Mouse (Mus musculus): ENCODE data around the gene Phlda2. TPM values are rescaled to one million over a fixed set of nuclear protein-coding genes. Genes with fewer than 3 reads are reported as not detected.

Gene Phlda2
- total and polyA plus RNA-seq, 3 experiments, result not detected

- Histone ChIP-seq H3K4me3 (replicated peaks in 1 of 3; ENCODE audit: low read depth in 2 of 3, low read length in 2 of 3, poor library complexity in 1 of 3) (no peak overlapping the region), H3K27me3 (replicated peaks) (no peaks in the 10 kb centered on the region), H3K4me1 (ENCODE audit: control insufficient read depth in 1 of 2, insufficient read depth in 2 of 2) (no peaks in the 10 kb centered on the region), H3K27ac (ENCODE audit: insufficient read depth, low read depth) (no peak overlapping the region), H3K9ac (ENCODE audit: insufficient read depth, low read depth) (no peak overlapping the region), H3K79me2 (replicated peaks; ENCODE audit: control insufficient read depth, extremely low read depth, insufficient read depth, poor library complexity, severe bottlenecking) (peaks cover 45% of the 10 kb centered on the region), H3K9me3 (replicated peaks; ENCODE audit: low read length) (no peaks in the 10 kb centered on the region), H3K36me3 (replicated peaks in 1 of 2; ENCODE audit: control insufficient read depth in 1 of 2, insufficient read depth in 1 of 2, low read length in 1 of 2) (peaks cover 84 to 96% of the 10 kb centered on the region in 2 experiments), H3K4me2 (ENCODE audit: insufficient read depth, low read depth, poor library complexity, severe bottlenecking) (no peak overlapping the region)
- DNase-seq (ENCODE audit: extremely low read depth), result no peak
- dilution Hi-C loops (cut with MboI; ENCODE audit: extremely low pct_ligation_motif_present, extremely low pct_unique_long_range_greater_than_20kb, low sequenced_read_pairs) (no loop called here), in situ Hi-C loops (cut with MboI; ENCODE audit: low pct_ligation_motif_present, low pct_unique_long_range_greater_than_20kb, low sequenced_read_pairs) (no loop called here)
- TF ChIP-seq MEF2A (IDR thresholded peaks at IDR 0.05; ENCODE audit: borderline replicate concordance, low read depth, low read length) (no peak), ZC3H11A (IDR thresholded peaks at IDR 0.05; ENCODE audit: low read depth, low read length) (no peak), RAD21 (IDR thresholded peaks at IDR 0.05; ENCODE audit: low read depth, low read length) (no peak), MAZ (IDR thresholded peaks at IDR 0.05; ENCODE audit: low read depth, low read length) (no peak), ELF1 (IDR thresholded peaks at IDR 0.05; ENCODE audit: low read depth, low read length) (no peak), KAT2A (IDR thresholded peaks at IDR 0.05; ENCODE audit: insufficient replicate concordance, low read length) (no peak), CHD1 (IDR thresholded peaks at IDR 0.05; ENCODE audit: low read depth, low read length) (no peak), ZNF384 (IDR thresholded peaks at IDR 0.05; ENCODE audit: low read depth, low read length) (no peak), CTCF (conservative IDR thresholded peaks at IDR 0.05 in 1 of 2, IDR thresholded peaks at IDR 0.05 in 1 of 2; ENCODE audit: low read depth in 2 of 2, low read length in 2 of 2) (no peak)
Measured at GRCm38 (mm10) chr7:143536251-143536650, 33.3 kb upstream of the Phlda2 start.

- Histone ChIP-seq H3K4me1 (ENCODE audit: control insufficient read depth in 1 of 2, insufficient read depth in 2 of 2) (no peaks in the 10 kb centered on the region), H3K4me2 (ENCODE audit: insufficient read depth, low read depth, poor library complexity, severe bottlenecking) (no peak overlapping the region), H3K9me3 (replicated peaks; ENCODE audit: low read length) (no peaks in the 10 kb centered on the region), H3K27me3 (replicated peaks) (no peaks in the 10 kb centered on the region), H3K9ac (ENCODE audit: insufficient read depth, low read depth) (no peak overlapping the region), H3K4me3 (replicated peaks in 1 of 3; ENCODE audit: low read depth in 2 of 3, low read length in 2 of 3, poor library complexity in 1 of 3) (no peak overlapping the region), H3K79me2 (replicated peaks; ENCODE audit: control insufficient read depth, extremely low read depth, insufficient read depth, poor library complexity, severe bottlenecking) (peaks cover 22% of the 10 kb centered on the region), H3K27ac (ENCODE audit: insufficient read depth, low read depth) (no peak overlapping the region), H3K36me3 (replicated peaks in 1 of 2; ENCODE audit: control insufficient read depth in 1 of 2, insufficient read depth in 1 of 2, low read length in 1 of 2) (peaks cover 90 to 99% of the 10 kb centered on the region in 2 experiments)
- TF ChIP-seq RCOR1 (conservative IDR thresholded peaks at IDR 0.05; ENCODE audit: low read depth, low read length) (no peak), ETS1 (conservative IDR thresholded peaks at IDR 0.05; ENCODE audit: low read depth, low read length) (no peak), MEF2A (IDR thresholded peaks at IDR 0.05; ENCODE audit: borderline replicate concordance, low read depth, low read length) (no peak), PAX5 (IDR thresholded peaks at IDR 0.05; ENCODE audit: low read length) (no peak), JUND (conservative IDR thresholded peaks at IDR 0.05; ENCODE audit: low read depth, low read length) (no peak), NELFE (IDR thresholded peaks at IDR 0.05; ENCODE audit: low read depth, low read length) (no peak), USF2 (conservative IDR thresholded peaks at IDR 0.05; ENCODE audit: low read depth, low read length) (no peak), ZMIZ1 (IDR thresholded peaks at IDR 0.05; ENCODE audit: low read depth, low read length) (no peak)
- DNase-seq (ENCODE audit: extremely low read depth), result no peak
- dilution Hi-C loops (cut with MboI; ENCODE audit: extremely low pct_ligation_motif_present, extremely low pct_unique_long_range_greater_than_20kb, low sequenced_read_pairs) (no loop called here), in situ Hi-C loops (cut with MboI; ENCODE audit: low pct_ligation_motif_present, low pct_unique_long_range_greater_than_20kb, low sequenced_read_pairs) (no loop called here)
Measured at GRCm38 (mm10) chr7:143533284-143533683, 30.3 kb upstream of the Phlda2 start.

Data from CH12.LX (cell line).